Mouse (Mus musculus) bone marrow, adult 2 months (tissue): ENCODE data around the gene Vgll3.

Experiments used
- CTCF ChIP-seq: fragments of 200-500 bp; IDR thresholded peaks from 2 replicates; pipeline ENCODE4 v1.5.1; 2011; ENCODE audit warnings: low read length, control low read depth; ENCODE audit not compliant: control insufficient read depth, insufficient read depth
- POLR2A ChIP-seq: fragments of 200-500 bp; IDR thresholded peaks from 2 replicates; pipeline ENCODE4 v1.6.1; 2011; ENCODE audit warnings: low read depth, mild to moderate bottlenecking, control low read depth, low read length, borderline replicate concordance; ENCODE audit not compliant: control insufficient read depth

GRCm38 (mm10) chr16:65868933-65869332, 53.9 kb downstream of the Vgll3 start:
- TF ChIP-seq CTCF (no peak), POLR2A (no peak)
